Mouse (Mus musculus): ENCODE measurements around the gene Cbx5.
A peak's percentile ranks its signal among the peaks of the same experiment; 100 is the strongest.

Cbx5 gene

DNA sequence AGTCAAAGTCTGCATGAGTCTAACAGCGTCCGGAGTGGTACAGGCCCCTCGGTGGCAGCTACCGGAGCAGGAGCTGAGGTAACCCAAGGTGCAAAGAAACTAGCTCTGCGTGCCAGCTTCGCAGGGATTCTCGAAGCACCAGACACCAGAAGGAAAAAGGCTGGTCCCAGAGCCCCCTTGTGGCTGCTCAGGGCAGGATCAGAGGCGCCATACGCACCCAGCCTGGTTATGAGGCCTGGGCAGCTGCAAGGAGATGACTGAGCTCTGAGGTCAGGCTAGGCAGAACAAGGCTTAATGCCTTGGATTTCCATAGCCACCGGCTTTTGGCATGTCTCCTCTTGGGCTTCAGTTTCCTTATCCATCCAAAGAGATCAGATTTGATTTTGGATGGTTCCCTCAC, 67.1 kb downstream of the Cbx5 start:
- peak in 1 of 2 experiments; percentile 75 for DNase-seq

DNA sequence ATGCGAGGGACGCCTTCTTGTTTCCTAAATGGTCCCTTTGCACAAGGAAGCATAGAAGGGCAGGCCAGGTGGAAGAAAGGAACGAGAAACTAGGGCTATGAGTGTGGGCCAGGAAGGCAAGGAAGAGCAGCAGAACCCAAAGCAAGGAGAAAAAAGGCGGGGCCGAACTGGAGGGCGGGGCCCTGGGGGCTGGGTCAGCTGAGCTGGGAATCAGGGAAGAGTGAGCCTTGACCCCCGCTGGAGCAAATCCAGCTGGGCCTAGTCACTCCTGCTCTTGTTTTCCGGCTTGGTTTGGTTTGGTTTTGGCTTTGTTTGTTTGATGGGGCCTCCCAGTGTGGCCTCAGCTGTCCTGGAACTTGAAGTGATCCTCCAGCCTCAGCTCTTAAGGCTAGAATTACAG, 68.3 kb downstream of the Cbx5 start:
- peak; percentile 59 to 69 for DNase-seq

DNA sequence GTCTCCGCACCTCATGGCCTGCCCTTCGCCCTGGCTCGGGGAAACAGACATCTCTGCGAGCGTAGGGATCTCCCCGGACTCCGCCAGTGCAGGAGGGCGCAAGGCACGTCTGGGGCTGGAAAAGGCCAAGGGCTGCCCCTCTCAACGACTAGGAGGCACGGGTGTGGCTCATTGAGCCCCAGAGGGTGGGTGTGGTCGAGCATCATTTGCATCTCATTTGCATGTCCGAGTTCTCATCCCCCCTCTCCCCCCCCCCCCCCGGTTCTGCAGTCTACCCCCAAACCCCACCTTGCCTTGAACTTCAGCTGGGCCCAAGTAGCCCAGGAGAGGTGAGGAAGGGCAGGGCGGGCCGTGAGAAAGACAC, 69.3 kb downstream of the Cbx5 start:
- DNase-seq, result no peak

DNA sequence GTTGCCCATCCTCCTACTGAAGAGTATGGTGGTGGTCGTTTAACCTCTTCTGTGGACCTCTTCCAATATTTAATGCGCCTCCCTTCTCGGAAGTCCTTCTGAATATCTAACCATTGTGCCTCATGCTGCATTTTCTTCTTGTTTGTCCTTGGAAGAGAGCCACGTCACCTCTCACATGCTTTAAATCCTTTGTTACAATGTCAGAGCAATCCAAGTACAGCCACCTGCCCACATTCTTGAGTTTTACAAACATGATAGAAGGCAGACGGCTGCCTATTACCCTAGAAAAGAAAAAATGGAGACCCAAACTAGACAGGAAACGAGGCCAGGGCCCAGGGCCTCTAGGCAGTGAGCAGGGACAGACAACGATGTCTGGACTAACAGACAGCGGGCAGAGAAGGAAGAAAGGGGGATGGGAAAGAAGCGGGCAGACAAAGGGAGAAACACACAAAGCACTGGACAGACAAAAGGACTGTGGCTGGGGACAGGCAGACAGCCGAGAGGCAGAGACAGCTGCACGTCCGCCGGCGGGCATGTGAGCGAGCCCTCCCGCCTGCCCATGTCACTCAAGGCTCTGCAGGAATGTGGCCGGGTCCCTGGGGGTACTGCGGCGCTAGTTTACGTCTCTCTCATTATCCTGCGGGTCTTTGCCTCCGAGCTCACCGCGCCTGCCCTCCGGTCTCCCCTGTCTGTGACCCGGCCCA, 69.9 kb downstream of the Cbx5 start:
- DNase-seq, result no peak

DNA sequence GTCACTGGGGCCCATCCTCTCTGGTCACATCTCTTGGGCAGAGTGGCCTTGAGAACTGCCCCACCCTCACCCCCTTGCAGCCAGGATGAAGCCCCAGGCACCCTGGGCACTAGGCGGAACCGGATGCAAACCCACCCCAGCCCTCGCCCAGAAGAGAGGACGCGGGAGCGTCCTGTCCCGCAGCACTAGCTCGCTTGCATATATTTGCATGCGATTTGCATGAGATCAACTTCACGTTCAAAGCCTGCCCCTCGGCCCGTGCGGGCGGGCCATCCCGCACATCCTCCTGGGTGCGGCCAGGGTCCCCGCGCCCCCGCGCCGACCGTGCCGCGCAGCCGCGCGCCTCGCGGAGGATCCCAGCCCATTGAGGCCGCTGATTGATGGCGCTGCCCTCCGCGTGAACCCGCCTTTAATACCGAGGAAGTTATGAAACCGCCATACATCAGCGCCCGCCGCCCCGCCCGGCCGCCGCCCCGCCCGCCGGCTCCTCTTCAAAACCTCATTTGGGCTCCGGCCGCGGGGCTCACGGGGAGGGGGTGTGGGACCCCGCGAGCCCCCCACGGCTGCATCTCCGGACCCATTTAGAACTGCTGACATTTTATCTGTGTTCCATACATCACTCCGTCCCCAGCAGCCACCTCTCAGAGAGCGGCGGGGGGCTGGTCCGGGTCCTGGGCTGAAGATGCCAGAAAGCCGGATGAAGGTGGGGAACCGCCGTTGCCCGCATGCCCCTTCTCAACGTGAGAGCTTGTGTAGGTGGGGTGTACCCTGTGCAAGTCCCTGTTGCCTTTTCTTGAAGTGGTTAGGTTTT, 70.6 kb downstream of the Cbx5 start:
- no peak for DNase-seq

DNA sequence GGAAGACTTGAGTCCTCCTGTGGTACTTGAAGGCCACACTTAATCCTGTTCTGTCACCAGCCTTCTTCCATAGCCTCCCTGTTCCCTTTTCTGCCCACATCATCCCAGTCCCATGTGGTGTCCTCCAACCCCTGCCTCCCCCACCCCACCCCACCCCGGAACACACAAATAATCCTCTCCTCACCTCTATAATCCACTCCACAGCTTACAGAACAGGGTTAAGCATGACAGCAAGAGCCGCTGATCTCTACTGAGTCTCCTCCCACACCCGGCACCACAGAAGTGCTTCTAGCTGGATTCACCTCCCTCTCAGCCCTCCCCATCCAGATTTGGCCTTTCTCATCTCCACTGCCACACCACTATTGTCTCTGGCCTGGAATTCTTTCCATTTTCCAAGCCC, 71.8 kb downstream of the Cbx5 start:
- DNase-seq, result no peak

DNA sequence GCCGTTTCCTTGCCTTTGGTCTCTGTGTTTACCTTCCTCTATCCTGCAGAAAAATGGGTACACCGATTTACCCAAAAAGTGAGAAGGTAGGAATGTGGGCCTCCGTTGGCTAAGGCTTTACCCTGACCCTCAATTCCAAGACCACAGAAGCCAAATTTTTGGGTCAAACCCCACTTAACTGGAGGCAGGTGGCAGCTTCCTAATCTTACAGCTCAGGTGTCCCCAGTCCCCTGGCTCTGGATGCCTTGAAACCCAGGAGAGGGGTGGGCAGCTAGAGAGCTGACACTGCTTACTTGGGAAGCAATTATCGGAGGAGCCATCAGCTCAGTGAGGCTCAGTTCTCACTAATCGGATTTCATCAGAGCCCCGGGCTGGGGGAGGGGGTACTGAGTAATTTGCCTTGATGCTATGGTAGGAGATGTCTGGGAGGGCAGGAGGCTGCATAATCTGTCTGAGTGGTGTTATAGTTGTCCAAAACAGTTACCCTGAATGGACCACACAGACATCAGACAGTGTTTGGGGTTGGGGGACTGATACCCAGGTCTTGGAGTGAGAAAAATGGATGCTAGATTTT, 72.5 kb downstream of the Cbx5 start, which contains the start of gene Smug1:
Smug1 (minus strand) TSS at position 51 of the 574 bp plus-strand sequence.
- no peak for DNase-seq

DNA sequence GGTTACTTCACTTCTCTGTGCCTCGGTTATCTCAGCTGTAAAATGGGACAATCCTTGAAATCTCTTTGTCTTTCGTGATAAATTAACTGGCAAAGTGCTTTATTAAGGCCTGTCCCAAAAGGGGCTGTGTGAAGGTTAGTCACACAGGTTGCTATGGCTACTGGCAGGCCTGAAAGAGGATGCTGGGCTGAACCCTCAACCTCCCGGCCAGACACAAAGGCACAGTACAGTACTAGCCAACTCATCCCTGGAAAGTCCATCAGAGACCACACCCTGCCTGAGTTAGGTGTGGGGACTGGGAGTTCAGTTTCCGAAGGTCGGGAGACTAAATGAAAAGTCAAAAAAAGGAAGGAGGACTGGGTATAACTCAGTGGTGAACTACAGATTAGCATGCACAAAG, 73.7 kb downstream of the Cbx5 start:
- DNase-seq, result no peak

DNA sequence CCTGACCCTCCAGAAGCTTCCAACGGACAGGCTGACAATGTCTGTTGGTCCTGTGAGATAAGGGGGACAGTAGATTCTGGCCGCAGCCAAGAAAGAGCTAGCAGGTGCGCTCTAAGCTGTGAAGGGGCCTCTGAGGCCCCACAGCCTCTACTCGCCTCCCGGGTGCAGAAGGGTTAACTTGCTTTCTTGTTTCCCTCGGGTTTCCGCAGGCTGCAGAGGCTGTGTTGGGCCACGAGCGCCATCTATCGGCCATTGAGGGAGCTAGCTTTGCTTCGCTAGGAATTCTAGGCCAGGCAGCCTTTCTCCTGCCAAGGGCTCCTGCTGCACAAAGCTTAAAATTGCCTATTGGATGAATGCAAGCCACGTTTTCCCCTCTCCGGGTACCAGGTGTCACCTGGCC, 74.2 kb downstream of the Cbx5 start:
- peak; percentile 85 to 90 for DNase-seq

DNA sequence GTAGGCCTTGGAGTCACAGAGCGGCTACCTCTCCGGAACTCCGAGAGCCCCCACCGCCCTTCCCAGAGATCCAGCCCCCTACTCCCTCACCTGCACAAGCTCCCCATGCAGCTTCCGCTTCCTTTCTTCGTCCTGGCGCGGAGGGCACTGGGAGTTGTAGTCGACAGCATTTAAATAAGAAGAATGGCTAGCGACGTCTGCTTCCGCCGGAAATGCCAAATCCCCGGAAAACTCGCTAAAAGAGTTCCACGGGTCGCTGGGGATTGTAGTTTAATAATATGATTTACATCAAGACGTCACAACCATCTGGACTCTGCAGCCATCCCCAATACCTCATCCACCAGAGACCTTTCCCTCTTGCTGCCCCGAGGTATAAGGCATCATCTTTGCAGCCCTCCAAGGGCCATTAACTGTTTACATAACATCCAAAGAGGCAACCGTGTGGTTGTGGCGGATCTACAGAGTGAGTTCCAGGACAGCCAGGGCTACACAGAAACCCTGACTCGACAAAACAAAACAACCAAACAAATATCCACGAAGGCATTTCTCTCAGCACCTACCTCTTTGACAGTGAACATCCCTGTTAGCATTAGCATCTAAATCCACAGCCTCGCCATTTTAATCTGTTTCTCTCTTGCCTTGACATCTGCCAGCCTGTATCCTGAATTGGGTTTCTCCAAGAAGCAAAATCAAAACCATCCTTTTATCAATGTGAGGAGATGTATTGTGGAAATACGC, 76.3 kb downstream of the Cbx5 start:
- DNase-seq, result peak; percentile 91 to 92

DNA sequence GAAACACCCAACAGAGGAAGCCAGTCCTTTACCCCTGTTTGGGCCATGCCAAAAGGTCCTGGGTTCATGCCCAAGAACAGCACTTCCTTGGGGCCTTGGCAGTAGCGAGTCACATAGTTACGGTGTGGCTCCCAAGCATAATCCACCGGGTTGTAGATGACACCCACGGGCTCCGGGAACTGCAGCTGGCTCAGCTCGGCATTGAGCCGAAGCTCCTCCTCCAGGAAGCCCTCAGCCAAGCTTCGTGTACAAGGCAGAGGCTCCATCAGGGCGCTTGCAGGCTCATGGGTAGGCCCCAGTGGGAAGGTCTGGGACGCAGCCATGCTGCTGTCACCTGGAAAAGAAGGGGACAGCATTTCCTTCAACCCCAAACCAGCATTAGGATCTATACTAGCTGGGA, 82.0 kb downstream of the Cbx5 start:
- DNase-seq, result no peak

DNA sequence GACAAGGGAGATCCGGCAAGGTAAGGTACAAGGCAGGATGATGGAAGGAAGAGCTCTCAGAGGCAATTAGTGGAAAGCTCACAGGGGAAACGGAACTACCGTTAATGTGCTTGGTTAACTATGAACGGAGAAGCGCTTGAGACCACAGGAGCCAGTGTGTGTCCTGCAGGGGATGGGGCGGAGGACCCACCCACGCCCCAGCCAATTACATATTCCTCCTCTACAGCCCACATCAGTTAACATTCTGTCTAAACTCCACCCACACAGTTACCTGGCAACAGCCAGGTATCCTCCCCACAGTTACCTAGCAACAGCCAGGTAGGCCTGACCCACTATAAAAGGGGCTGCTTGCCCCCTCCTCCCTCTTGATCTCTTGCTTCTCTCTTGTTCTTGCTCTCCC, 82.7 kb downstream of the Cbx5 start:
- no peak for DNase-seq

DNA sequence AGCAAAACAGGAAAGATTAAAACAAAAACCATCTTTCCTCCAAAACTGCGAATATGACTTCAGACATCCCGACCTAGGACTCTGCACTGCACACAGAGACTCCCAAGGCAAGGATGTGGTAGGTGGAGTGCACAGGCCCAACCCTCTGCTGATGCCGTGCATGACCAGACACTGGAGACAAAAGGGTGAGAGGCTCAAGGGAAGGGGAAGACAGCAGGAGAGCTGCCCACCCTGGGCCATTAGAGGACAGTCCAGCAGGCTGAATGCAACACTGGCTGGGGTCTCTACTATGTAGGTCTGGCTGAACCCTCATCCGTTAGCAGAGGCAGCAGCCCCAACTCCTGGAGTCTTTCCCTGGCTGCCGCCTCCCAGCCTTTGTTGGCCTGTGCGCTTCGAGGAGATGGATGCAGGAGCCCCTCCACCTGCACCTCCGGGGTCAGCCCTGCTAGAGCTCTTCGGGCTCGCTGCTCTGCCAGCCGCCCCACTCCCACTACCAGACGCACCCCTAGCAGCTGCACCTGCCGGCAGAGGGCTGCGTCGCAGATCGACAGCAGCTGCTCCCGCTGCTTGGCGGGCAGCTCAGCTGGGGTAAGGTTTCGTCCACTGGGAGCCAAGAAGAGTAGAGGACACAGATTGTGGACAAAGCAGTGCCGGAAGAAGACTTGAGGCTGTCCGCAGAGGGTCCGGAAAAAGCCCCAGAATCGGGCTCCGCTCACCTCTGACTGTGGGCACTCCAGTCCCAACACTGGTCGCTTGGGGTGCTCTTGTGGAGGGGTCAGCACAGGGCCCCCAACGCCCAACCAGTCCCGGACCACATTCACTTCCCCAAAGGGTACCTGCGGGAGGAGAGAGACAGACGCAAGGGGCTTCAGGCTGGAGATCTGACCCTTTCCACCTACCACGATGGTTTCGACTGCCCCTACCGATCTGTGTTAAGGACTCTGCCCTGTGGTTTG, 84.0 kb downstream of the Cbx5 start:
- DNase-seq, result no peak

DNA sequence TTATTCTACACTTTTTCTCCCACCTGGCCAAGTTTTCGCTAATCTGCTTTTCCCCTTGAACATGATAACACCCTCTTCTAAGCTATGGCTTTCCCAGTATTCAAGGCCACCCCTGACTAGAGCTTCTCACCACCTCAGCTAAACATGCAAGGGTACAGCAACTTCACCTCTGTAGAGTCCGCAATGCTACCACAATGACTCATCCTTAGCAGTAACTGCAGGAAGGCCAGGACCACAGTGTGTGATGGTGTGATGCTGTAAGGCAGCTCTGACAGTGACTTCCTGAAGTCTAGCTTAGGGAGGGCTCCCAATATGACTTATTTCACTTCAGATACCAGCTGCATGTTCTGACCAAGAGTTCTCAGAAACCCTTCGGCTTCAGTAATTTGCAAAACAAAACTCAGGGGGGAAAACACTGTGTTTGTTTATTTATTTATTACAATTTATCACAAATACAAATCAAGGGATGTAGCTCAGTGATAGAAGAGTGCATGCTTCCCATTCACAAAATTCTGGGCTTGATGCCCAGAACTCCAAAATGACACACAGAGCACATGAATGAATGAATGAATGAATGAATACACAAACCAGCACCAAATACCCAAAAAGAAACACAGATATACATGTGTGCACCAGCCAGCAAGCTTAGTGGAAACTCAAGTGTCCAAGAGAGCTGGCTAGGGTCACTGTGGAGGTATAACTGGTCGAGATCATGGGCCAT, 86.6 kb downstream of the Cbx5 start:
- no peak for DNase-seq

DNA sequence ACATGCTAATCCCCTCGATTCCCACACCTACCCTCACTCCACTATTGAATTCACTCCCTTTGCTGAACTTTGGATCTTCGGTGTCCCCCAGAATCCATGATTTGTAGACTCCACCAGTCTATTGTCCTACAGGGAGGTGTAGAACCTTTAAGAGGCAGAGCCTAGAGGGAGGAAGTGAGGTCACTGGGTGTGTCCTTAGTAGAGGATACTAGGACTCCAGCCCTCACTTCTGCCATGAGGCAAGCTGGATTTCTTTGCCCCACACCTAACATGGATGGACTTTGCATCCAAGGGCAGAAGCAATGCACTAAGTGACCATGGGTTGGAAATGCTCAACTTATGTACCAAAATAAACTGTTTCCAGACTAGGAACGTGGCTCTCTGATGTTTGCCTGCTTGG, 87.2 kb downstream of the Cbx5 start:
- no peak for DNase-seq

DNA sequence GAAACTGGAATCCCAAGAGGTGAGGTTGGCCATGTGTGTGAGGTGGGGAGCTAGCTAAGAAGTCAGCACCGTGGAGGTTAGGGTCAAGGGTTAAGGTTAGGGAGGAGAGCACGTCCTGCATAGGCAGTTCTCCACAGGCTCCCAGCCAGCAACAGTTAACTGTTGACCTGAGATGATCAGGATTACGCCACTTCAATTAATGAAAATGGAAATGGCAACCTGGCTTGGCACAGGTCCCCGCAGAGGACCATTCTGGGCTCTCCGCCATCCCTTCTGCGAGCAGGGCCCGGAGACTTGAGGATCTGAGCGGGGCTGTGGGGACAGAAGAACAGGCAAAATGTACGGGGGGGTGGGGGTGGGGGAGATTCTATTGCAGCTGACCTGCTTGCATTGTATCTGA, 91.8 kb downstream of the Cbx5 start:
- peak; percentile 54 to 59 for DNase-seq

DNA sequence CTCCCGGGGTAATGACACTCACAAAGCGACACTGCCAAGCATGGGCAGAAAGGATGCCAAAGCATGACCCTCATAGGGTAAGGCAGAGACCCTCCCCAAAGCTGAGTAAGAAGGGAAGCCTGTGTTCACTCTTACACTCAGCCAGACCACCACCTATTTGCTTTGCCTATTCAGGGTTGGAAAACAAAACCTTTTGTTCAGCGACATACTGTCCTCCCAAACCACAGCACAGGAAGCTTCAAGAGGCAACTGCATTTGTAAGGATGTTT, 92.3 kb downstream of the Cbx5 start:
- DNase-seq, result no peak

DNA sequence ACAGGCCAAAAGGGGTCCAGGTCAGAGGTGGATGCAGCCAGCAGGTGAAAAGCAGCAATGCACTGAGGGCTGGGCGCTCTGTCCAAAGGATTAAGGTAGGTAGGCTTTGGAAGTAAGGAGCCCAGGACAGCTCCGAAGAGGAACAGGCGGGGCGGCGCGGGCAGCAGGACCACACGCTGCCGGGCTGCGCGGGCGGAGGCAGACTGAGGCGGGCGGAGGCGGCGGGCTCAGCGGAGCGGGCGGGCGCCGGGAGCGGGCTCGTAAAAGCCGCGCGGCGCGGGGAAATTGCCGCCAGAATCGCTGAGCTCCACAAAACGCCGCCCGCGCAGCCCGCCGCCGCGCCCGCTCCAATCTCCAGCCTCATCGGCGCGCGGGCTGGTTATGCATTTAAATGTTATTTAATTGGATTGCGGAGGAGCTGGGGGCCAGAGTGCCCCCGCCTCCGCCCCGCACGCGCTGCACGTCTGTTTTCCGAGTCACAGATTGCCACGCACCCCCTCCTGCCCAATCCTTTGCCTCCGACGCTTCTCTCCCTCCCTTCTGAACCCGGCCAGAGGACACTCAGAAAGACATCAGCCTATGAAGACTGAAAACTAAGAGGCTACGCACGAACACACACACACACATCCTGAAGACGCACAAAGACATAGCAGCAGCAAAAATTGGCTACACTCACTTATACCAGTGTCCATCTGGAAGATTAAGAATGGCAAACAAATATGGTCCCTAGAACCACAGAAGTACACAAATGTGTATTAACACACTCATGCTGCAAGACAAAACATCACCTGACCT, 92.8 kb downstream of the Cbx5 start:
- DNase-seq, result no peak

DNA sequence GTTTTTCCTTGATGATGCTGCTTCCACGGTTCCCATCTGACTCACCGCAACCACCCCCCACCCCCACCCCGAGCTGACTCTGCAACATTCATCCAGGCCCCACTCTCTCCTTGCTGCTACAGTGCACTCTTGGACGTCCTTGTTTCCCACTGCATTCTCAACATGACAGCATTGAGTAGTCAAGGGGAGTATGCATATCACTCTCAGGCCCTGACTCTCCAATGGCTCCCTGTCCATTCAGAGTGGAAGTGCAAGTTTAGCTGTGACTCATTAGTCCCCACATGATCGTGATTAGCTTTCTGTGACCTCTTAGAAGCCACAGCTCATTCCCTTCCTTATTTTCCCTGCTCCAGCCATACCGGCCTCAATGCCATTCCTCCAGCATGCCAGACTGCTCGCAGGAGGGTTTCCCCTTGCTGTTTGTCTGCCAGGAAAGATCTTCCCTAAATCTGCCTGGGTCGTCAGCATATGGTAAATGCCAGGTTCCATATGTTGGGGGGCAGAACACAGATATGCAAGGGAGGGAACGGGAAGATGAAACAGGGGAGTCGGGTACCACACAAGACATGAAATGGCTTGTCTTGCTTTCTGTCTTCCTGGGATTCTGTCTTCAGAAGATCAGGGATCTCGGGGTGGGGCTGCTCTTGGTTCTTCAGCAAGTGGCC, 93.8 kb downstream of the Cbx5 start:
- no peak for DNase-seq

DNA sequence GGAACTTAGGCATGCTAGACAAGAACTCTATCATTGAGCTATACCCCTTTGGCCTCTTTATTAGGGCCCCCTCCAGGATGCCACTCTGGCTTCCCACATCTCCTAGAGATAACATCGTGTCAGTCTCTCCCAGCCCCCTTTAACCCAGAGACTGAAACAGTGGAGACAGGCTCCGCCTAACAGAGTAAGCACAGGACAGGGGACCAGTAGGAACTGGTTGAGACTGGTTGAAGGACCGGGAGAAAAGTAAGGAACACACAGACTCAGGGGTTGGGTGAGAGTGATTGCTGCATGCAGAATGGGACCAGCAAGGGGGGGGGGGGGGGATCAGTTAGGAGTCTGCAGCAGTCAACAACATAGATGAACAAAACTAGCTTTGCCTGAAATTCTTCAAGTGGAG, 95.4 kb downstream of the Cbx5 start:
- DNase-seq, result peak; percentile 36 to 51

Data from kidney, adult 8-10 months (tissue).